Mouse (Mus musculus) CH12.LX (cell line): ENCODE results near the gene Spred2. TPM values are rescaled to one million over a fixed set of nuclear protein-coding genes. Genes with fewer than 3 reads are reported as not detected.

Experiments
- DNase-seq: peaks from one replicate; pipeline ENCODE4 v3.0.0-alpha.2; 2013; ENCODE audit errors: extremely low read depth
- H3K27ac ChIP-seq: 2 replicates; pipeline ENCODE4 v1.5.1; 2012; ENCODE audit warnings: low read depth, mild to moderate bottlenecking, control low read depth, moderate library complexity; ENCODE audit not compliant: insufficient read depth
- H3K27me3 ChIP-seq: replicated peaks from 2 replicates; pipeline ENCODE3; 2012; ENCODE audit warnings: inconsistent platforms
- H3K36me3 ChIP-seq, 2 experiments: replicated peaks in 1 of 2; 2 replicates each; pipeline versions ENCODE3 to v1.6.1; 2012; ENCODE audit warnings: inconsistent platforms in 1 of 2, low read length in 1 of 2, mild to moderate bottlenecking in 1 of 2, mixed read lengths in 1 of 2, moderate library complexity in 1 of 2; ENCODE audit not compliant: control insufficient read depth in 1 of 2, insufficient read depth in 1 of 2
- H3K4me1 ChIP-seq, 2 experiments: 2 replicates each; pipeline ENCODE4 v1.6.1; 2012; ENCODE audit warnings: inconsistent platforms in 1 of 2, moderate library complexity in 1 of 2; ENCODE audit not compliant: insufficient read depth in 2 of 2, control insufficient read depth in 1 of 2
- H3K4me2 ChIP-seq: 2 replicates; pipeline ENCODE4 v1.6.1; 2012; ENCODE audit warnings: low read depth, mild to moderate bottlenecking, control low read depth; ENCODE audit not compliant: poor library complexity, insufficient read depth, severe bottlenecking
- H3K4me3 ChIP-seq, 3 experiments: fragments of 150-350 bp in 1 of 3; sonication (generic) in 1 of 3; replicated peaks in 1 of 3; 2 replicates each; pipeline versions ENCODE3 to v1.5.1; 2011 to 2012; ENCODE audit warnings: low read depth in 2 of 3, low read length in 2 of 3, mild to moderate bottlenecking in 2 of 3, moderate library complexity in 2 of 3, control low read depth in 1 of 3, improper control_type of control experiment in 1 of 3, inconsistent platforms in 1 of 3, mixed read lengths in 1 of 3; ENCODE audit not compliant: poor library complexity in 1 of 3
- H3K79me2 ChIP-seq: replicated peaks from 2 replicates; pipeline ENCODE4 v1.6.1; 2012; ENCODE audit warnings: mild to moderate bottlenecking, moderate library complexity; ENCODE audit not compliant: control insufficient read depth, poor library complexity, insufficient read depth, severe bottlenecking; ENCODE audit errors: extremely low read depth
- H3K9ac ChIP-seq: 2 replicates; pipeline ENCODE4 v1.6.1; 2012; ENCODE audit warnings: low read depth, mild to moderate bottlenecking, control low read depth, moderate library complexity; ENCODE audit not compliant: insufficient read depth
- H3K9me3 ChIP-seq: replicated peaks from 2 replicates; pipeline ENCODE3; 2012; ENCODE audit warnings: low read length, inconsistent platforms, mixed read lengths
- BHLHE40 ChIP-seq: IDR thresholded peaks from 2 replicates; pipeline ENCODE4 v1.6.1; 2011; ENCODE audit warnings: mild to moderate bottlenecking, low read depth, low read length, improper control_type of control experiment
- E2F4 ChIP-seq: IDR thresholded peaks from 2 replicates; pipeline ENCODE4 v1.6.1; 2011; ENCODE audit warnings: low read depth, low read length, improper control_type of control experiment; ENCODE audit not compliant: insufficient replicate concordance
- ELF1 ChIP-seq: IDR thresholded peaks from 2 replicates; pipeline ENCODE4 v1.6.1; 2014; ENCODE audit warnings: low read depth, mild to moderate bottlenecking, inconsistent platforms, low read length, improper control_type of control experiment
- EP300 ChIP-seq: IDR thresholded peaks from 2 replicates; pipeline ENCODE4 v1.6.1; 2011; ENCODE audit warnings: low read length, improper control_type of control experiment
- GABPA ChIP-seq: IDR thresholded peaks from 2 replicates; pipeline ENCODE4 v1.6.1; 2012; ENCODE audit warnings: low read depth, low read length, improper control_type of control experiment, inconsistent platforms; ENCODE audit not compliant: insufficient replicate concordance
- KAT2A ChIP-seq: IDR thresholded peaks from 2 replicates; pipeline ENCODE4 v1.6.1; 2012; ENCODE audit warnings: low read length, improper control_type of control experiment, inconsistent platforms; ENCODE audit not compliant: insufficient replicate concordance
- MAFK ChIP-seq: IDR thresholded peaks from 2 replicates; pipeline ENCODE4 v1.6.1; 2011; ENCODE audit warnings: low read length, improper control_type of control experiment; ENCODE audit not compliant: insufficient replicate concordance
- MAX ChIP-seq: IDR thresholded peaks from 2 replicates; pipeline ENCODE4 v1.6.1; 2011; ENCODE audit warnings: low read length, improper control_type of control experiment
- MAZ ChIP-seq: IDR thresholded peaks from 2 replicates; pipeline ENCODE4 v1.6.1; 2012; ENCODE audit warnings: low read depth, mild to moderate bottlenecking, inconsistent platforms, low read length, improper control_type of control experiment, moderate library complexity
- MYC ChIP-seq: IDR thresholded peaks from 2 replicates; pipeline ENCODE4 v1.6.1; 2011; ENCODE audit warnings: low read depth, mild to moderate bottlenecking, improper control_type of control experiment, low read length
- NRF1 ChIP-seq: IDR thresholded peaks from 2 replicates; pipeline ENCODE4 v1.6.1; 2014; ENCODE audit warnings: low read depth, mild to moderate bottlenecking, inconsistent platforms, low read length, improper control_type of control experiment, moderate library complexity
- PAX5 ChIP-seq: IDR thresholded peaks from 2 replicates; pipeline ENCODE4 v1.6.1; 2012; ENCODE audit warnings: low read length, inconsistent platforms, mixed read lengths
- SMC3 ChIP-seq: IDR thresholded peaks from 2 replicates; pipeline ENCODE4 v1.6.1; 2011; ENCODE audit warnings: low read depth, low read length, improper control_type of control experiment
- TBP ChIP-seq: conservative IDR thresholded peaks from 2 replicates; pipeline ENCODE4 v1.6.1; 2011; ENCODE audit warnings: low read depth, low read length, improper control_type of control experiment
- ZC3H11A ChIP-seq: IDR thresholded peaks from 2 replicates; pipeline ENCODE4 v1.6.1; 2012; ENCODE audit warnings: low read depth, mild to moderate bottlenecking, inconsistent platforms, low read length, improper control_type of control experiment
- dilution Hi-C: fragments of 300-500 bp; cut with MboI; formaldehyde crosslinking; loops from 2 replicates; pipeline ENCODE4 v1.14.3; 2020; ENCODE audit warnings: low sequenced_read_pairs; ENCODE audit not compliant: extremely low pct_unique_long_range_greater_than_20kb, extremely low pct_ligation_motif_present
- in situ Hi-C: fragments of 300-500 bp; cut with MboI; formaldehyde crosslinking; loops from 3 replicates; pipeline ENCODE4 v1.14.3; 2019; ENCODE audit warnings: low sequenced_read_pairs, low pct_ligation_motif_present, low pct_unique_long_range_greater_than_20kb, mixed read lengths
- polyA plus RNA-seq: library from polyadenylated mRNA; unstranded; fragments of >175 nt; gene quantifications from 2 replicates; pipeline ENCODE4 v1.2.1, GENCODE M21; 2012; ENCODE audit warnings: low read depth; ENCODE audit not compliant: insufficient read length
- total RNA-seq, 2 experiments: library from RNA; depleted of rRNA; stranded (reverse); fragments of 300-350 nt in 1 of 2; fragments of >200 nt in 1 of 2; gene quantifications; 2 replicates each; pipeline ENCODE4 v1.2.3; 2012 to 2014

Spred2 gene
- total and polyA plus RNA-seq, 3 experiments, result 1.4 to 15.8 (median 4.2) TPM

- Histone ChIP-seq H3K79me2 (no peaks in the 10 kb centered on the region; the same call in 1 of the 2 replicates), H3K4me2 (no peak overlapping the region)
- TF ChIP-seq E2F4 (no peak), EP300 (peak; percentile 38)
- TF ChIP-seq, all 38 proteins: peak for 1
- Histone ChIP-seq H3K4me3 (no peak overlapping the region), H3K4me1 (peaks cover 10 to 52% of the 10 kb centered on the region in 2 experiments), H3K9ac (no peak overlapping the region), H3K9me3 (no peaks in the 10 kb centered on the region), H3K27me3 (no peaks in the 10 kb centered on the region), H3K36me3 (peaks cover 0 to 16% of the 10 kb centered on the region in 2 experiments), H3K27ac (no peak overlapping the region)
- dilution Hi-C loops, result no loop called here
- no peak for DNase-seq
- in situ Hi-C loops, result no loop called here
Observed at GRCm38 (mm10) chr11:19992341-19993281, 68.4 kb downstream of the Spred2 start.

GRCm38 (mm10) chr11:19993753-19994152, 69.6 kb downstream of the Spred2 start:
- Histone ChIP-seq H3K4me3 (no peak overlapping the region), H3K36me3 (peaks cover 5 to 26% of the 10 kb centered on the region in 2 experiments), H3K4me1 (peaks cover 10 to 47% of the 10 kb centered on the region in 2 experiments; a peak in 3 of 4 replicates), H3K27ac (no peak overlapping the region), H3K9me3 (no peaks in the 10 kb centered on the region), H3K27me3 (no peaks in the 10 kb centered on the region), H3K9ac (no peak overlapping the region), H3K79me2 (no peaks in the 10 kb centered on the region; the same call in 1 of the 2 replicates), H3K4me2 (no peak overlapping the region)
- in situ Hi-C loops, result no loop called here
- no peak for DNase-seq
- TF ChIP-seq ELF1 (no peak), NRF1 (no peak), KAT2A (no peak), MYC (no peak), TBP (no peak), MAZ (no peak), BHLHE40 (no peak), GABPA (no peak), PAX5 (no peak), SMC3 (no peak), MAFK (no peak), ZC3H11A (no peak), MAX (no peak)
- dilution Hi-C loops, result no loop called here
